Mouse (Mus musculus): ENCODE results near the gene Tmem132e. TPM values are rescaled to one million over a fixed set of nuclear protein-coding genes. Genes with fewer than 3 reads are reported as not detected.
A peak's percentile ranks its signal among the peaks of the same experiment; 100 is the strongest.

Gene Tmem132e
- total RNA-seq, 1 experiment from 2014 or later, result 0.85 TPM

DNA sequence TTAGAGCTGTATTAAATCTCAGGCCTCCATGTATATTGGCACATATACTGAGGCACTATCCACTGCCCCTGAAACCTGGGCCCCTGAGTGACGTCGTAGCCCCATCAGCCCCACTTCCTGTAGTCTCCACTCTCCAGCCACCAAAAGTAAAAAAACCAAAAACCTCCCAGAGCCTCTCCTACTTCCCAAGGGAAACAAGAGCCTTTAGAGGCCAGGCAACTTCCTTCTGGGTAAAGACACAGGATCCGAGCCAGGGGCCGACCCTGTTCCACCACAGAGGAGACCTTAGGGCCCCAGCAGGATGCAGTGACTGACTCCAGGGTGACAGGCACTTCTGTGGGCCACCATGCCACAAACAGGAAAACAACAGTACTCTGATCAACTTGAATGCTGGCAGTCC, 40.1 kb downstream of the Tmem132e start:
- DNase-seq, result no peak

DNA sequence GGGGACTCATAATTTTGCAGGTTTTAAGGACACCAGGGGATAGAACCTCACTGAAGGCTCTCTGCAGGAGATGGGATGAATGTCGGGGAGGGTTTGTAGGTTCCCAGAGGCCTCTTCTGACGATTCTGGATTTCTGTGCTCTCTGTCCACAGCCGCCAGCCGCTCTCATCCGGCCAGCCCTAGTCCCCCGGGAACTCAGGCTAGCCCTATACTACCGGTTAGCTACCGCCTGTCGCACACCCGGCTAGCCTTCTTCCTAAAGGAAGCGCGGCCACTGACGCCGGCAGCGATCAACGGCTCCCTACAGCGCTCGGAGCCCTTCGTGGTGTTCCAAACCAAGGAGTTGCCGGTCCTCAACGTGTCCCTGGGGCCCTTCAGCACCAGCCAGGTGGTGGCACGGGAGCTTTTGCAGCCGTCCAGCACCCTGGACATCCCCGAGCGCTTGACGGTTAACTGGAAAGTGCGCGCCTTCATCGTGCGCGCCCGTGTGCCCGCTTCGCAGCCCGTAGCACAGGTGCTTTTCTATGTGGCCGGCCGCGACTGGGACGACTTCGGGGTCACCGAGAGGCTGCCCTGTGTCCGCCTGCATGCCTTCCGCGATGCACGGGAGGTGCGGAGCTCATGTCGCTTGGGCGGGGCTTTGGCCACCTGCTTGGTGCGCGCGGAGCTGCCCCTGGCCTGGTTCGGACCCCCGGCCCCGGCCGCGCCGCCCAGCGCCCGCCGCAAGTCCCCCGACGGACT, 45.6 kb downstream of the Tmem132e start:
- DNase-seq, result no peak

DNA sequence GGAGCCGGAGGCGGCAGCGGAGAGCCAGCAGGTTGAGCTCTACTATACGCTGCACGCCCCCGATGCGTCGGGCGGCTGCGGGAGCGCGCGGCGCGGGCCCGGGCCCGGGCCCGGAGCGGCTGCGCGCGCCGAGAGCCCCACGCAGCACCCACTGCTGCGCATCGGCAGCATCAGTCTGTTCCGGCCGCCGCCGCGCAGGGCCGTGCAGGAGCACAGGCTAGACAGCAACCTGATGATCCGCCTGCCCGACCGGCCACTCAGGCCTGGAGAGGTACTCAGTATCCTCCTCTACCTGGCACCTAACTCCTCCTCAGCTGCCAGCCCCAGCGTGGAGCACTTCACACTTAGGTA, 46.1 kb downstream of the Tmem132e start:
- no peak for DNase-seq

DNA sequence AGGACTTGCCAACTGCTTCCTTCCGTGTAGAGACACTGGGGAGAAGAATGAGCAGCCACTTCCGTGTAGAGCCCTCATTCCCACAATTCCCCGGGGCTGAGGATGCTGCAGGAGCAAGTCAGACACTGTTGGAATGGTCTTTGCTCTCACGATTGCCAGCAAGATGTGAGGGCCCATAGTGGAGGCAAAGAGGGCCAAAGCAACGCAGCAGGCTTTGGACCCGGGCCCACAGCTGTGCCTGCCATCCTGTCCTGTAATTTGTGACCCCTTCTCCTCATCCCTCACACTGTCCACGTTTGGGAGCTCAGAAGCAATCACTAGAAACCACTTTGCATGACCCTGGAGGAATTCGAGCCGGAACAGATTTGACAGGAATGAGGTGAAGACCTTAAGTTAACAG, 59.8 kb downstream of the Tmem132e start:
- DNase-seq, result no peak

GRCm38 (mm10) chr11:82452516-82452915, 63.8 kb downstream of the Tmem132e start:
- no peak for DNase-seq

DNA sequence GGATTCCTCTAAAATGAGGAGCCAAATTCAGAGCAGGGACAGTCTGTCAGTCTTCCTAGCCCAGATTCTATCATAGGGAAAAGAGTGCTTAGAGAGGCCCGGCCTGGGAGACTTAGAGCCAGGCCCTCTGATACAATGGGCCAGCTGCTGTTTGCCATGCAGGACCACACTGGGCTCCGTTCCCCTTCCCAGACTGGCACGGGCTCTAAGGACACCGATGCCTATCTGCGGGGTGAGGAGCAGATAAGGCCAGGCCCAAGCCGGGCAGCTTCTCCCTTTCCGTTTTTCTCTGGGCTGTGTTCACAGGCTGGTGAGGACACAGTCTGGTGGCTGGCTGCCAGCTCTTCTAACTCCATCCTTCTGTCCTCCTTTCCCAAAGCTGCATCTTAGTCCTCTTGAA, 64.5 kb downstream of the Tmem132e start:
- DNase-seq, result no peak

GRCm38 (mm10) chr11:82461326-82461725, 72.6 kb downstream of the Tmem132e start:
- DNase-seq, result no peak

- no peak for DNase-seq
These were observed 76.8 kb downstream of the Tmem132e start for GRCm38 (mm10) chr11:82465536-82465935.

DNA sequence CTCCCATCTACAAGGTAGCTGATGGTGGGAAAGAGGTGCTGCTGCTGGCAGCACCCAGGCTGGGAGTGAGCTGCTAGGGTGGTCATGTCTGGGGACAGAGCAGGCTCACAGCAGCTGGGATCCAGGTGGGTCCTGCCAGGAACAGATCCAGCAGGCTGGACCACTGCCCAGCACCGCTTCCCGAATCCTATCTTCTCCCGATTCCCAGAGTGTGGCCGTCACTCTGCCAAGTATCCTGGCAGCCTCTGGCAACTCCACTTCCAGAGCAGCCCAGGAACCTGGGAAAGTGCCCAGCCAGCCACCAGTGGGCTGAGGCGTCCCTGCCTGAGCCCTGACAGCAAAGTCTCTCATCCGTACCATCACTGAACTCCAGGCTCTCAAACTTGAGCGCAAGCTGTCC, 78.5 kb downstream of the Tmem132e start:
- DNase-seq, result no peak

GRCm38 (mm10) chr11:82471076-82471475, 82.4 kb downstream of the Tmem132e start:
- DNase-seq, result no peak

- DNase-seq, result no peak
These were observed 84.5 kb downstream of the Tmem132e start for GRCm38 (mm10) chr11:82473137-82473621.

- DNase-seq, result no peak
These were observed 87.4 kb downstream of the Tmem132e start for GRCm38 (mm10) chr11:82476092-82476491.

GRCm38 (mm10) chr11:82477412-82477811, 88.7 kb downstream of the Tmem132e start:
- no peak for DNase-seq

- peak; percentile 6 for DNase-seq
These were observed 92.2 kb downstream of the Tmem132e start for GRCm38 (mm10) chr11:82480941-82481340.

DNA sequence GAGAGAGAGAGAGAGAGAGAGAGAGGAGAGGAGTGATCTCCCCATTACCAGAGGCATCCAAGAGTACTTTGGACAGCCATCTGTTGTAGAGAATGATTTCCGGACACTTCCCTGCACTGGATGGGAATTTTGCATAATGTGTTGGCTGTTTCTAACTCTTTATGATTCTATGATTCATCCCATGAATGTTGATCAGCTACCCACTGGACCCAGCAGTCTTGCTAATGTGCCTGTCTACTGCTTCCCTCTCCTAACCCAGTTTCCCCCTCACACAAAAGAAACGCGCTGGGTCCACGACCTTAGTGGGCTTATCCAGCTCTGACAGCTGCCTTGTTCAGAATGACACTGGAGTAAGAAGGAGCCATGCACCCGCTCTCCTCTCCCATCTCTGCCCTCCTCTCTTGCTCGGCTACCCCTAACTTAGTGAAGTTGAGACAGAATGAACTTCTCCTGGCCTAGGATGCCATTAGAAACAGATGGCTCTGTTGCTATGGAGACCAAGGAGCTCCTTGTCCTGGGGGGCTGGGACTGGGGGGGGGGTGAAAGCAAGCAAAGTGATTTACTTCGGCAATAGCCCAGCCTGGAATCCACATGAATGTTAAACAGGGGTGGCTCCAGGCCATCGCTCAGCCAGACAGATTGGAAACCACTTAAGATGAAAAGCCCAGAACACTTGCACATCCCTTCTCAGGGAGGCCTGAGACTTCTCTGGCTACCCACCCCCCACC, 98.8 kb downstream of the Tmem132e start:
- DNase-seq, result no peak

- no peak for DNase-seq
These were observed 102.2 kb downstream of the Tmem132e start for GRCm38 (mm10) chr11:82490896-82491295.

Other genes with a start within 250 kb of the Tmem132e start
- gene Ccl1, start 83.2 kb upstream of the Tmem132e start, total RNA-seq (2021), result not detected in 2 replicates

All from adrenal gland, postnatal 14 days (tissue).